Mouse (Mus musculus) heart, postnatal 0 days (tissue): ENCODE measurements around the gene Cmc4.

Experiments used
- CTCF ChIP-seq: IDR thresholded peaks from 2 replicates; pipeline ENCODE4 v1.5.1; 2016; ENCODE audit warnings: antibody characterized with exemption, control low read depth, low read depth
- EP300 ChIP-seq: IDR thresholded peaks from 2 replicates; pipeline ENCODE4 v1.6.1; 2016; ENCODE audit warnings: antibody characterized with exemption, low read depth

DNA sequence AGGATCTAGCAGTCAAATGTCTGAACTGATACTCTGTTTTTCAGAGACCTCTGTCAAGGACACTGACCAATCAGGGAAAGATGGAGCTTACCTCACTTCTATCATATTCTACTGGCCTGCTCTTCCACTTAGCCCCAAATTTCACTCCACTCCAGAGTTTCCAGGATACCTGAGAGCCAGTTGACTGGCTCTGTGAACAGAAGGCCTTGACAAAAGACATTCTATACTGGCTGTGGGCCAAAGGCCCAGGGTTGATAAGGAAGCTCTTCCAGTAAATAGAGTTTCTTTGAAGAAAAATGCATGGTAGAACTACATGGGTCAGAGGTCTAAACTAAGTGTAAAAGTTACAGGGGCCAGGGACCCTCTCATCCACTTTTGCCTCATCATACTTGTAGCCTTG is 46.2 kb downstream of the Cmc4 start:
- TF ChIP-seq CTCF, result no peak
- no peak for TF ChIP-seq EP300
